Mouse (Mus musculus) splenic B cell, adult 2 months (primary cell): ENCODE measurements around the gene Smg9.

Experiments
- DNase-seq: peaks from one replicate; pipeline ENCODE4 v3.0.0-alpha.2; 2011; ENCODE audit warnings: low read depth, low spot score
- H3K27me3 ChIP-seq: 2 replicates; pipeline ENCODE4 v1.6.1; 2012; ENCODE audit warnings: mild to moderate bottlenecking, low read length, moderate library complexity, mixed read lengths; ENCODE audit not compliant: control insufficient read depth, poor library complexity, insufficient read depth, severe bottlenecking
- H3K36me3 ChIP-seq: 2 replicates; pipeline ENCODE4 v1.6.1; 2012; ENCODE audit warnings: mild to moderate bottlenecking, low read length, moderate library complexity, mixed read lengths; ENCODE audit not compliant: control insufficient read depth, poor library complexity, insufficient read depth, severe bottlenecking

The Smg9 gene

DNA sequence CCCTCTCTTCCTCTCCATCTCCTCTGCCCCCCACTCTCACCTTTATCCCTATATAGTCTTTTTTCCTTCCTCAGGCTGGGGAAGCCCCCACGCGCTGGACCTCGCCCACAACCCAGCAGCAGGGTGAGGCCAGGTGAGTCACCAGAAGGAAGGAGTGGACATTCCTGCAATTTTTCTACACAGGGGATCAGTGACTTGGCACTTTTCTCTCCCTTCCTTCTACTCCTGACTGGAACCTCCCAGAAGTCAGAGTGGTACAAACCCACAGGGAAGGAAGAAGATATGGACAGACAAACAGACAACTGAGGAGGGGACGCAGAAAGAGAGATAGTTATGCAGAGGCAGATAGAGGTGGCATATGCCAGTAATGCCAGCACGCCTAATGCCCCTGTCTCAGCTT is 60.0 kb downstream of the Smg9 start:
- Histone ChIP-seq H3K36me3 (no peaks in the 10 kb centered on the region), H3K27me3 (no peaks in the 10 kb centered on the region)
- no peak for DNase-seq

DNA sequence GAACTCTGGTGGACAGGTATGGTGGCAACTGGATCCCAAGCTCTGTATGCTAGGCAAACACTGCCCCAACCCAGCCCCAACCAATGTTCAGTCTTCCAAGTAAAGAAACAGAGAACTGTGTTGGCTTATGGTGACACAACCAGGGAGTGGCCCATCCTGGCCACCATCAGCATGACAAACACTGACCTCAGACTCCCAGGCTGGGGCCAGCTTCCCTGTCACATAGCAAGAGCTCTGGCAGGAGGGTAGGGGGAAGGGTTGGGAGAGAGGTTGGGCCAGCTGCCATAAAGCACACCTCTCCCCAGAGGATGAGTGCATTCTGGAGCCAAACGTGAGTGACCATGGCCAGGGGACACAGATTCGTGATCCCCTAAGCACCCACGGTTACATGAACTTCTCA is 60.4 kb downstream of the Smg9 start:
- Histone ChIP-seq H3K36me3 (no peaks in the 10 kb centered on the region), H3K27me3 (no peaks in the 10 kb centered on the region)
- no peak for DNase-seq

- peaks cover 5% of the 10 kb centered on the region; the same call in 1 of the 2 replicates for H3K36me3 ChIP-seq
- DNase-seq = no peak
- H3K27me3 ChIP-seq = no peaks in the 10 kb centered on the region
Observed at GRCm38 (mm10) chr7:24461376-24462051, 62.1 kb downstream of the Smg9 start.

GRCm38 (mm10) chr7:24462388-24463319 is 63.2 kb downstream of the Smg9 start, which contains the start of gene Plaur:
Gene Plaur, plus strand, starts transcription at chr7:24462484.
- DNase-seq = peak; percentile 83
- H3K36me3 ChIP-seq = peaks cover 8% of the 10 kb centered on the region
- H3K27me3 ChIP-seq = no peaks in the 10 kb centered on the region

DNA sequence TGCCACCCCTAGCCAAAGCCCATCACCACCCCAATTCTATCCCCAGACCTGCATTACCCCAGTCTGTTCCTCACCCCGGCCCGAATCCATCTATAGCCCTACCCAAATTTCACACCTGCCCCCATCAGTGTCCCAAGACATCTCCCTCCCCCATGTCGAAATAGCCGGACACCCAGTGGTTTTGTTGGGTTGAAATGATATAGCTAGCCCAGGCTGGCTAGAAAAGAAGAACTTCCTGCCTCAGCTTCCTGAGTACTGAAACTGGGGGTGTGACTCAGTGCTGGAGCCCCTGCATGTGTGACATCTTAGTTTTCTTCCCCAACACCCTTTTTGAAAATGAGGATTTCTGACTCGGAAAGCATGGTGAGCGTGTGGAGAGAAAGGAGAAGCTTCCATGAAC is 67.4 kb downstream of the Smg9 start:
- Histone ChIP-seq H3K36me3 (peaks cover 18% of the 10 kb centered on the region), H3K27me3 (no peaks in the 10 kb centered on the region)
- DNase-seq = no peak

DNA sequence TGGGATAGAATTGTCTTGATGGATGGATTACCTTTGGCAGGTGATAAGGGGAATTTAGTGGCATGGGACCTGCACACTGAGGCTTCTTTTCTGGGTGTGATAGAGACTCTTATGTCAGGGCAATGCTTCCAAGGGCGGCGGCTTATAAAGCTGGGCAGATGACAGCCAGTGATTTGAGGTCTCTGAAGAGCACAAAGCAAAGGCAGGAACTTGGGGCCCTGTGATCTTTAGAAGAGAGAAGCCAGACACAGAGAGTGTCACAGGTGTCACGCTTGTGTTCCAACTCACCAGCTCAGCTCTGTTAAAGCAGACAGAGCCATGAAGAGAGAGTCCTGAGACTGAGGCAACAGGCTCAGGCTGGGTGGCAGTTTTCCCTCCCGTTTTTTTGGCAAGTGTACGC is 68.5 kb downstream of the Smg9 start:
- Histone ChIP-seq H3K27me3 (no peaks in the 10 kb centered on the region), H3K36me3 (peaks cover 24% of the 10 kb centered on the region)
- no peak for DNase-seq

DNA sequence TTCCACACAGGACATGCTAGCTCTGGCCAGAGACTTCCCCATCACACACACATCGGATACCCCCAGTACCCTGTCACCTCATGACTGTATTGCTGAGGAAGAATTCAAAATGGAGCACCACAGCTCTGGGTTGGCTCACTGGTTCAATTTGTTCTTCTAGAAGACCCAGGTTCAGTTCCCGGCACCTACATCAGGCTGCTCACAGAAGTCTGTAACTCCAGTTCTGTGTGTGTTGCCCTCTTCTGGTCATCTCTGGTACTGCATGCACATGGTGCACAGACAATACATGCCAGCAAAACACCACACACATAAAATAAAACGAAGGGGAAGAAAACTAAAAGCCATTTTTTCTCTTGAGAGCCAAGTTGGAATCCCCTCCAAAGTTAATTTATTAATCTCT is 69.7 kb downstream of the Smg9 start:
- Histone ChIP-seq H3K27me3 (no peaks in the 10 kb centered on the region), H3K36me3 (peaks cover 24% of the 10 kb centered on the region)
- peak; percentile 74 for DNase-seq

- no peak for DNase-seq
- H3K36me3 ChIP-seq = peaks cover 34% of the 10 kb centered on the region
- no peaks in the 10 kb centered on the region for H3K27me3 ChIP-seq
Observed at GRCm38 (mm10) chr7:24470356-24470755, 70.9 kb downstream of the Smg9 start.
